Mouse (Mus musculus) neural tube, embryonic 13.5 days (tissue): Measurements from ENCODE around the gene Olfr521. TPM values are rescaled to one million over a fixed set of nuclear protein-coding genes. Genes with fewer than 3 reads are reported as not detected.
"Not testable (repeated sequence)": the region's sequence is repeated elsewhere in the genome, so short reads cannot be mapped to it uniquely, and the experiment has no call there.

Experiments
- ATAC-seq: fragments of 200-750 bp; cut with Nextera tagmentation; 2 replicates; pipeline ENCODE4 v1.8.0; 2017; ENCODE audit warnings: low read depth, mild to moderate bottlenecking, moderate TSS enrichment, moderate library complexity
- H3K27ac ChIP-seq: fragments of 300-500 bp; sonication (generic); replicated peaks from 2 replicates; pipeline ENCODE4 v1.5.1; 2015; ENCODE audit warnings: moderate library complexity, mild to moderate bottlenecking, inconsistent platforms
- H3K27me3 ChIP-seq: fragments of 300-500 bp; sonication (generic); 2 replicates; pipeline ENCODE4 v1.6.1; 2015; ENCODE audit warnings: mild to moderate bottlenecking, inconsistent platforms
- H3K36me3 ChIP-seq: fragments of 300-500 bp; sonication (generic); 2 replicates; pipeline ENCODE4 v1.6.1; 2015; ENCODE audit warnings: mild to moderate bottlenecking, inconsistent platforms
- H3K4me1 ChIP-seq: fragments of 300-500 bp; sonication (generic); replicated peaks from 2 replicates; pipeline ENCODE4 v1.6.1; 2015; ENCODE audit warnings: inconsistent platforms
- H3K4me2 ChIP-seq: fragments of 300-500 bp; sonication (generic); 2 replicates; pipeline ENCODE4 v1.6.1; 2015; ENCODE audit warnings: inconsistent platforms, mild to moderate bottlenecking, moderate library complexity
- H3K4me3 ChIP-seq: fragments of 300-500 bp; sonication (generic); 2 replicates; pipeline ENCODE4 v1.5.1; 2015; ENCODE audit warnings: mild to moderate bottlenecking, inconsistent platforms
- H3K9ac ChIP-seq: fragments of 300-500 bp; sonication (generic); 2 replicates; pipeline ENCODE4 v1.6.1; 2015; ENCODE audit warnings: moderate library complexity, mild to moderate bottlenecking, inconsistent platforms
- H3K9me3 ChIP-seq: fragments of 300-500 bp; sonication (generic); 2 replicates; pipeline ENCODE4 v1.6.1; 2016; ENCODE audit warnings: inconsistent platforms
- WGBS: fragments of 180-500 bp; shearing (Covaris S2); methylation state at CpG from one replicate; pipeline ENCODE4 v1.1.7; 2015; 5-methylcytosine and 5-hydroxymethylcytosine counted together
- polyA plus RNA-seq: library from polyadenylated mRNA; unstranded; fragments of >200 nt; fragmentation: Nextera tagmentation; extraction: Ambion mirVana; gene quantifications from 2 replicates; pipeline ENCODE4 v1.2.1, GENCODE M21; 2015

Olfr521 gene
- polyA plus RNA-seq, 1 experiment from 2014 or later, result not detected

GRCm38 (mm10) chr7:99811661-99812060 lies 48.4 kb downstream of the Olfr521 start:
- Histone ChIP-seq H3K36me3 (peaks cover 9% of the 10 kb centered on the region; the same call in 1 of the 2 replicates), H3K9me3 (no peaks in the 10 kb centered on the region), H3K4me3 (no peak overlapping the region)

GRCm38 (mm10) chr7:99813394-99813793 lies 50.1 kb downstream of the Olfr521 start:
- Histone ChIP-seq H3K4me2 (no peak overlapping the region), H3K9me3 (no peaks in the 10 kb centered on the region), H3K27ac (no peak overlapping the region), H3K36me3 (peaks cover 9% of the 10 kb centered on the region; the same call in 1 of the 2 replicates), H3K4me3 (no peak overlapping the region), H3K4me1 (no peaks in the 10 kb centered on the region), H3K27me3 (no peaks in the 10 kb centered on the region), H3K9ac (no peak overlapping the region)
- 92% methylated on average over 11 of the region's 11 CpGs for WGBS
- no peak for ATAC-seq

More at GRCm38 (mm10) chr7:99811661-99812060, 48.4 kb downstream of the Olfr521 start:
- no peaks in the 10 kb centered on the region for H3K4me1 ChIP-seq
- no peaks in the 10 kb centered on the region for H3K27me3 ChIP-seq
- ATAC-seq, result no peak
- H3K9ac ChIP-seq, result no peak overlapping the region
- no peak overlapping the region for H3K27ac ChIP-seq
- no peak overlapping the region for H3K4me2 ChIP-seq
- WGBS, result 90% methylated on average over 4 of the region's 4 CpGs

- not testable (repeated sequence) for H3K27me3 ChIP-seq, H3K4me2 ChIP-seq, H3K4me1 ChIP-seq, H3K9ac ChIP-seq, H3K4me3 ChIP-seq, H3K36me3 ChIP-seq, H3K27ac ChIP-seq, H3K9me3 ChIP-seq, ATAC-seq
- 20% methylated on average over 9 of the region's 9 CpGs for WGBS
Observed at GRCm38 (mm10) chr7:99818181-99818725, 54.9 kb downstream of the Olfr521 start.

Other genes starting within 250 kb of the Olfr521 start
- gene Arrb1, start 228.0 kb upstream of the Olfr521 start, polyA plus RNA-seq, result 15.9 and 16.2 TPM in 2 replicates
- gene Tpbgl, start 136.4 kb upstream of the Olfr521 start, polyA plus RNA-seq, result 2.2 and 3.8 TPM in 2 replicates
- 5.0 and 5.2 TPM in 2 replicates for gene Slco2b1, start 52.2 kb upstream of the Olfr521 start, polyA plus RNA-seq
- gene Olfr520, start 33.2 kb upstream of the Olfr521 start, polyA plus RNA-seq, result not detected in 2 replicates
- 1.5 and 1.6 TPM in 2 replicates for gene Neu3, start 64.9 kb downstream of the Olfr521 start, polyA plus RNA-seq
- gene Xrra1, start 95.6 kb downstream of the Olfr521 start, polyA plus RNA-seq, result 0.28 and 0.69 TPM in 2 replicates
- 329 and 360 TPM in 2 replicates for gene Spcs2, start 100.0 kb downstream of the Olfr521 start, polyA plus RNA-seq
- gene Rnf169, start 216.9 kb downstream of the Olfr521 start, polyA plus RNA-seq, result 4.5 and 4.8 TPM in 2 replicates
- gene Chrdl2, start 242.7 kb downstream of the Olfr521 start, polyA plus RNA-seq, result 0.25 TPM in 1 of 2 replicates, not detected in the other